Mouse (Mus musculus) cortical plate, adult 2 months (tissue): ENCODE results near the gene Hectd3. TPM values are rescaled to one million over a fixed set of nuclear protein-coding genes. Genes with fewer than 3 reads are reported as not detected.
A peak's percentile ranks its signal among the peaks of the same experiment; 100 is the strongest.

Source experiments
- H3K27ac ChIP-seq: fragments of 200-500 bp; 2 replicates; pipeline ENCODE4 v1.5.1; 2012; ENCODE audit warnings: low read length, control low read depth, inconsistent platforms; ENCODE audit not compliant: insufficient read depth
- H3K4me1 ChIP-seq: fragments of 200-500 bp; 2 replicates; pipeline ENCODE4 v1.6.1; 2011; ENCODE audit warnings: low read length; ENCODE audit not compliant: control insufficient read depth, insufficient read depth
- H3K4me3 ChIP-seq: fragments of 200-500 bp; 2 replicates; pipeline ENCODE4 v1.5.1; 2011; ENCODE audit warnings: mild to moderate bottlenecking, low read length, control low read depth; ENCODE audit not compliant: insufficient read depth
- CTCF ChIP-seq: fragments of 200-500 bp; IDR thresholded peaks from 2 replicates; pipeline ENCODE4 v1.5.1; 2011; ENCODE audit warnings: mild to moderate bottlenecking, control low read depth, low read length; ENCODE audit not compliant: insufficient read depth; ENCODE audit errors: extremely low read depth
- POLR2A ChIP-seq: fragments of 200-500 bp; IDR thresholded peaks from 2 replicates; pipeline ENCODE4 v1.6.1; 2011; ENCODE audit warnings: mild to moderate bottlenecking, low read length, control low read depth; ENCODE audit not compliant: insufficient read depth; ENCODE audit errors: extremely low read depth
- polyA plus RNA-seq: library from polyadenylated mRNA; depleted of rRNA; stranded (reverse); fragments of >200 nt; gene quantifications from 2 replicates; pipeline ENCODE4 v1.2.3, GENCODE M21; 2012; rRNA removed

Hectd3 gene
- polyA plus RNA-seq, 1 experiment = 44.6 TPM

GRCm38 (mm10) chr4:117041283-117041721 lies 46.2 kb downstream of the Hectd3 start:
- Histone ChIP-seq H3K4me1 (peaks cover 2% of the 10 kb centered on the region; the same call in 1 of the 2 replicates), H3K4me3 (no peak overlapping the region), H3K27ac (peak overlapping the region; percentile 78; the same call in 1 of the 2 replicates)
- TF ChIP-seq POLR2A = no peak
- no peak for TF ChIP-seq CTCF

- TF ChIP-seq CTCF = no peak
- TF ChIP-seq POLR2A = no peak
- Histone ChIP-seq H3K4me3 (no peak overlapping the region), H3K4me1 (no peaks in the 10 kb centered on the region)
Observed at GRCm38 (mm10) chr4:117048836-117049235, 53.7 kb downstream of the Hectd3 start.

GRCm38 (mm10) chr4:117049485-117049884 lies 54.4 kb downstream of the Hectd3 start:
- no peak overlapping the region for H3K27ac ChIP-seq
- no peaks in the 10 kb centered on the region for H3K4me1 ChIP-seq
- no peak overlapping the region for H3K4me3 ChIP-seq
- TF ChIP-seq CTCF (no peak), POLR2A (no peak)

More at GRCm38 (mm10) chr4:117048836-117049235, 53.7 kb downstream of the Hectd3 start:
- H3K27ac ChIP-seq = no peak overlapping the region

DNA sequence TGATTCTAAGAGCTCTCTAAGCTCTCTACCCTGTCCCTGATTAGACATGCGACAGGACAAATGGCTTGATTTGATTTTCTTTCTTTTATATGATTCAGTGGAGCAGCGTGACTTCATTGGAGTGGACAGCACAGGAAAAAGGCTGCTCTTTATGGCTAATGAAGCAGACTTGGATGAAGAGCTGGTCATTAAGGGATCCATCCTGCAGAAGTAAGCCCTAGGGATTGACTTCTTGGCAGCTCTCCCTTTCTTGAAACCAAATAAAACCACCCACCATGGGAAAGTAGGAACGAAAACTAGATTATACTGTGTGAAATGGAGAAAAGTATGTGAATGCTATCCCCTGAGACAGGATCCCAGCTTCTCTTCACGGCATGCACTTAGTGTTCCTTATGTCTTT lies 57.5 kb downstream of the Hectd3 start:
- TF ChIP-seq CTCF (no peak), POLR2A (no peak)

DNA sequence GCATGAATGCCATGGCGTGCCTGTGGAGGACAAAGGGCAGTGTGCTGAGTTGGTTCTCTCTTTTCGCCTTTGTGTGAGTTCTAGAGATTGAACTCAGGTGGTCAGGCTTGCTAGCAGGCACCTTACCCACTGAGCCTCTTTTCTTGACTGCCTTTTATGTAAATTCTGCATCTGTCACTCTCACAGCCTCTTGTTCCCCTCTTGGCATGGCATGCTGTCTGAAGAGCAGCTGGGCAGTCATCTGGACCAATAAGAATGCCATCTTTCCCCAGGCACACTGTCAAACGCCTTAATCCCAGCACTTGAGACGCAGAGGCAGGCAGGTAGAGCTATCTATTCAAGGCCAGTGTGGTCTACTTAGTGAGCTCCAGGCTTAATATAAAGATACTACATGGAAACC lies 58.8 kb downstream of the Hectd3 start:
- Histone ChIP-seq H3K4me3 (no peak overlapping the region), H3K27ac (no peak overlapping the region), H3K4me1 (no peaks in the 10 kb centered on the region)
- TF ChIP-seq CTCF (no peak), POLR2A (no peak)

More for the DNA sequence above, 57.5 kb downstream of the Hectd3 start:
- no peak overlapping the region for H3K27ac ChIP-seq
- H3K4me3 ChIP-seq = no peak overlapping the region
- H3K4me1 ChIP-seq = no peaks in the 10 kb centered on the region

Other genes with a start within 250 kb of the Hectd3 start
- 21.6 and 22.2 TPM in 2 replicates for gene Toe1, start 187.7 kb upstream of the Hectd3 start, polyA plus RNA-seq
- gene Mutyh, start 187.6 kb upstream of the Hectd3 start, polyA plus RNA-seq = 5.7 and 5.9 TPM in 2 replicates
- 1.4 and 1.9 TPM in 2 replicates for gene Hpdl, start 173.6 kb upstream of the Hectd3 start, polyA plus RNA-seq
- 6.0 and 6.3 TPM in 2 replicates for gene Zswim5, start 117.9 kb upstream of the Hectd3 start, polyA plus RNA-seq
- gene Urod, start 904 bp upstream of the Hectd3 start, polyA plus RNA-seq = 68.1 and 73.8 TPM in 2 replicates
- gene Eif2b3, start 24.1 kb downstream of the Hectd3 start, polyA plus RNA-seq = 19.0 and 20.2 TPM in 2 replicates
- 1.5 and 1.8 TPM in 2 replicates for gene Ptch2, start 100.8 kb downstream of the Hectd3 start, polyA plus RNA-seq
- 14.6 and 14.9 TPM in 2 replicates for gene Btbd19, start 130.4 kb downstream of the Hectd3 start, polyA plus RNA-seq
- 0.68 and 1.8 TPM in 2 replicates for gene Tctex1d4, start 131.5 kb downstream of the Hectd3 start, polyA plus RNA-seq
- gene Plk3, start 138.6 kb downstream of the Hectd3 start, polyA plus RNA-seq = 16.0 and 19.5 TPM in 2 replicates
- gene Rps8, start 160.9 kb downstream of the Hectd3 start, polyA plus RNA-seq = 499 and 554 TPM in 2 replicates
- gene Kif2c, start 187.3 kb downstream of the Hectd3 start, polyA plus RNA-seq = 0.40 and 0.54 TPM in 2 replicates